Mouse (Mus musculus) mature B cell (primary cell): ENCODE data around the gene Mxra7.

Experiments used
- in situ Hi-C: fragments of 300-500 bp; cut with MboI; formaldehyde crosslinking; loops from 2 replicates; pipeline ENCODE4 v1.14.3; 2019

Gene Mxra7

GRCm38 (mm10) chr11:116819932-116820593 is 7.8 kb downstream of the Mxra7 start:
- in situ Hi-C loops: no loop called here

- in situ Hi-C loops: no loop called here
These were observed 9.1 kb downstream of the Mxra7 start for GRCm38 (mm10) chr11:116818722-116819121.

- in situ Hi-C loops: no loop called here
These were observed 10.3 kb downstream of the Mxra7 start for GRCm38 (mm10) chr11:116817567-116817966.

GRCm38 (mm10) chr11:116816769-116817168 is 11.1 kb downstream of the Mxra7 start:
- in situ Hi-C loops: no loop called here

- in situ Hi-C loops: no loop called here
These were observed 12.9 kb downstream of the Mxra7 start for GRCm38 (mm10) chr11:116814884-116815415.

- in situ Hi-C loops: no loop called here
These were observed 13.6 kb downstream of the Mxra7 start for GRCm38 (mm10) chr11:116814076-116814883.

GRCm38 (mm10) chr11:116813610-116814009 is 14.2 kb downstream of the Mxra7 start:
- in situ Hi-C loops: no loop called here

- in situ Hi-C loops: no loop called here
These were observed 14.9 kb downstream of the Mxra7 start for GRCm38 (mm10) chr11:116812793-116813529.

GRCm38 (mm10) chr11:116810983-116811901 is 16.6 kb downstream of the Mxra7 start:
- in situ Hi-C loops: no loop called here

GRCm38 (mm10) chr11:116810528-116810927 is 17.3 kb downstream of the Mxra7 start:
- in situ Hi-C loops: no loop called here

GRCm38 (mm10) chr11:116809520-116809919 is 18.3 kb downstream of the Mxra7 start:
- in situ Hi-C loops: loop anchor here (10.0 kb wide), 1 partner anchor 165 kb away; no protein-coding TSS in a partner anchor

GRCm38 (mm10) chr11:116808811-116809395 is 18.9 kb downstream of the Mxra7 start:
- in situ Hi-C loops: loop anchor here (10.0 kb wide), 1 partner anchor 164 kb away; no protein-coding TSS in a partner anchor

GRCm38 (mm10) chr11:116807938-116808606 is 19.8 kb downstream of the Mxra7 start:
- in situ Hi-C loops: loop anchor here (10.0 kb wide), 1 partner anchor 163 kb away; no protein-coding TSS in a partner anchor

GRCm38 (mm10) chr11:116807526-116807925 is 20.3 kb downstream of the Mxra7 start:
- in situ Hi-C loops: loop anchor here (10.0 kb wide), 1 partner anchor 163 kb away; no protein-coding TSS in a partner anchor

GRCm38 (mm10) chr11:116807116-116807515 is 20.7 kb downstream of the Mxra7 start:
- in situ Hi-C loops: loop anchor here (10.0 kb wide), 1 partner anchor 162 kb away; no protein-coding TSS in a partner anchor

- in situ Hi-C loops: loop anchor here (10.0 kb wide), 1 partner anchor 162 kb away; no protein-coding TSS in a partner anchor
These were observed 21.4 kb downstream of the Mxra7 start for GRCm38 (mm10) chr11:116806136-116807071.

GRCm38 (mm10) chr11:116802709-116803108 is 25.1 kb downstream of the Mxra7 start:
- in situ Hi-C loops: loop anchor here (10.0 kb wide), 1 partner anchor 158 kb away; no protein-coding TSS in a partner anchor

- in situ Hi-C loops: loop anchor here (10.0 kb wide), 1 partner anchor 156 kb away; no protein-coding TSS in a partner anchor
These were observed 26.7 kb downstream of the Mxra7 start for GRCm38 (mm10) chr11:116801106-116801505.
